Mouse (Mus musculus): Measurements from ENCODE around the gene Acyp1. TPM values are rescaled to one million over a fixed set of nuclear protein-coding genes. Genes with fewer than 3 reads are reported as not detected.
A peak's percentile ranks its signal among the peaks of the same experiment; 100 is the strongest.

The Acyp1 gene
- polyA plus RNA-seq, 1 experiment from 2014 or later: 71.1 TPM

DNA sequence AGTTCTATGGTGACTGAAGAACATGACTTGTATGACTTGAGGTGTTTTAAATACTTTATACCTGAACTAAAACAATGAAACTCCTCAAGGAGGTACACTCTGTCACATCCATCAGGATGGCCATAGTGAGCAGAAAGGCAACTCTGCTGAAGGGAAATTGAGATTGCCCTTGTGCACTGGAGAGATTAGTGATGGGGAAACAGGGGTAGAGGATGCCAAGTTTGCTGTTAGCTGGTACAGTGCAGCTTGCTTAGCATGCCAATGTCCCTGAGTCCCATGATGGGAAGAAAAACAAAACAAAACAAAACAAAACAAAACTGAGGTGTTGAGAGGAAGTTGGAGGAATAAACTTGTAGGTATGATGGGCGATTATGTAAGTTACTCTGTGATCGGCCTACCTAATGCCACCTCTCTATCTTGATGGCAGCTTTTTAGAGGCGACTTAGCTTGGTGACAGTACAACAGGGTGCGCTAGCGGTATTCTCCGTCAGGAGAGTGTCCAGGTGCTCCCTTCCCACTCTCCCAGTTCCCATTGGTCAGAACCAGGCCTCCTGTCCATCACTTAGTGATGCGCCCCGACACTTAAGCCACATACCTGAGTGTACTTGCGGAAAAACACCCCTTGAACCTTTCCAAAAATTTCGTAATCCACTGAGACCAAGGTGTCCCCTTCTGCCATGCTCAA lies 8.7 kb downstream of the Acyp1 start:
- ATAC-seq (replicated peaks; ENCODE audit: extremely low read depth, insufficient read depth, low FRiP score): peak; percentile 39; the same call in 1 of the 2 replicates
- H3K9ac ChIP-seq (ENCODE audit: low read length): peak overlapping the region; percentile 88
- H3K4me1 ChIP-seq (ENCODE audit: control insufficient read depth, insufficient read depth, low read length): peaks cover 3% of the 10 kb centered on the region
- H3K36me3 ChIP-seq (ENCODE audit: control insufficient read depth, insufficient read depth): peaks cover 6% of the 10 kb centered on the region
- H3K9me3 ChIP-seq (replicated peaks; ENCODE audit: control insufficient read depth, low read length): peaks cover 2% of the 10 kb centered on the region
- peak overlapping the region; percentile 75 for H3K4me2 ChIP-seq (ENCODE audit: low read depth, low read length)
- H3K4me3 ChIP-seq (ENCODE audit: low read length): peak overlapping the region; percentile 74
- H3K27ac ChIP-seq (ENCODE audit: low read length): peak overlapping the region; percentile 76
- 4% methylated on average over 10 of the region's 10 CpGs for WGBS
- no peaks in the 10 kb centered on the region for H3K27me3 ChIP-seq (ENCODE audit: control insufficient read depth, insufficient read depth, low read length)

DNA sequence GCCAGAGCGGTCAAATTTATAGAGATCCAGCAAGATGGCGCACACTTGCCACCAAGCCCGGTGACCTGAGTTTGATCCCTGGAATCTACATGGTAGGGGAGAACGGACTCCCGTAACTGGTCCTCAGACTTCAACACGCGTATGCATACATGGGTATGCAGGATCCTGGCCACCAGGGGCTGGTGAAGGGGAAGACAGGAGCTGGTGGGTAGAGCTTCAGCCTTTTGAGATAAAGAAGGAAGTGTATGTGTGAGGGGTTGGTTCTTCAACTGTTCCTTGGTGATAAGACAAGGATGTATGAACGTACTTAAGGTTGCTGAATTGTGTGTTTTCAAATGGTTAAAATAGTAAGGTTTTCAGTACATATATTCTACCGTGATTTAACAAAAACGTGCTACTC lies 9.3 kb downstream of the Acyp1 start:
- WGBS: 92% methylated on average over 10 of the region's 10 CpGs
- Histone ChIP-seq H3K9me3 (replicated peaks; ENCODE audit: control insufficient read depth, low read length) (peaks cover 3% of the 10 kb centered on the region), H3K9ac (ENCODE audit: low read length) (no peak overlapping the region), H3K4me3 (ENCODE audit: low read length) (no peak overlapping the region), H3K36me3 (ENCODE audit: control insufficient read depth, insufficient read depth) (peaks cover 7% of the 10 kb centered on the region), H3K4me2 (ENCODE audit: low read depth, low read length) (no peak overlapping the region), H3K27me3 (ENCODE audit: control insufficient read depth, insufficient read depth, low read length) (no peaks in the 10 kb centered on the region), H3K27ac (ENCODE audit: low read length) (no peak overlapping the region), H3K4me1 (ENCODE audit: control insufficient read depth, insufficient read depth, low read length) (peaks cover 3% of the 10 kb centered on the region)
- ATAC-seq (replicated peaks; ENCODE audit: extremely low read depth, insufficient read depth, low FRiP score): no peak

DNA sequence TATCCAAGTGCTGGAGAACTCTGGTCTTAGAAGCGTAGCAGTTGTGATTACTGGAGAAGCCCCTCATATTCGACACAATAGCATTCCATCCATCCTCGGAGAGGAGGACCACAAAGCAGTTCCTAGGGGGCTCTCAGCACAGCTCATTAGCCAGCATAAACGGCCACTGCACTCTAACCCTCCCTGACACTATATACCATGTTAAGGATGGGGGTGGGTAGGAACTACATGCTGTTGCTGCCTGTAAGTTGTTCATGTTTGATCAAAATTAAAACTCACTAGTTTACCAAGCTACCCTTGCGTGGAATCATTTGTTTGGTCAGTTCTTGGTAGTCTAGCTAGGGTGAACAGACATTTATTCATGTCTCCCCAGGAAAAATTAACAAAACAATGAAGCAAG lies 12.0 kb downstream of the Acyp1 start:
- Histone ChIP-seq H3K9ac (ENCODE audit: low read length) (no peak overlapping the region), H3K4me1 (ENCODE audit: control insufficient read depth, insufficient read depth, low read length) (peaks cover 3% of the 10 kb centered on the region), H3K27ac (ENCODE audit: low read length) (no peak overlapping the region), H3K4me3 (ENCODE audit: low read length) (no peak overlapping the region), H3K4me2 (ENCODE audit: low read depth, low read length) (no peak overlapping the region), H3K36me3 (ENCODE audit: control insufficient read depth, insufficient read depth) (peaks cover 7% of the 10 kb centered on the region), H3K9me3 (replicated peaks; ENCODE audit: control insufficient read depth, low read length) (peaks cover 3% of the 10 kb centered on the region), H3K27me3 (ENCODE audit: control insufficient read depth, insufficient read depth, low read length) (no peaks in the 10 kb centered on the region)
- 81% methylated on average over 5 of the region's 5 CpGs for WGBS
- no peak for ATAC-seq (replicated peaks; ENCODE audit: extremely low read depth, insufficient read depth, low FRiP score)

GRCm38 (mm10) chr12:85273508-85273907 lies 14.7 kb downstream of the Acyp1 start:
- Histone ChIP-seq H3K27ac (ENCODE audit: low read length) (no peak overlapping the region), H3K4me2 (ENCODE audit: low read depth, low read length) (no peak overlapping the region), H3K27me3 (ENCODE audit: control insufficient read depth, insufficient read depth, low read length) (no peaks in the 10 kb centered on the region), H3K4me3 (ENCODE audit: low read length) (no peak overlapping the region), H3K4me1 (ENCODE audit: control insufficient read depth, insufficient read depth, low read length) (peaks cover 4% of the 10 kb centered on the region; the same call in 1 of the 2 replicates), H3K9ac (ENCODE audit: low read length) (no peak overlapping the region), H3K9me3 (replicated peaks; ENCODE audit: control insufficient read depth, low read length) (peaks cover 3% of the 10 kb centered on the region), H3K36me3 (ENCODE audit: control insufficient read depth, insufficient read depth) (peaks cover 7% of the 10 kb centered on the region)
- ATAC-seq (replicated peaks; ENCODE audit: extremely low read depth, insufficient read depth, low FRiP score): no peak
- 50% methylated on average over 10 of the region's 10 CpGs for WGBS

GRCm38 (mm10) chr12:85271843-85272206 lies 16.4 kb downstream of the Acyp1 start:
- Histone ChIP-seq H3K4me1 (ENCODE audit: control insufficient read depth, insufficient read depth, low read length) (peaks cover 4% of the 10 kb centered on the region; the same call in 1 of the 2 replicates), H3K9ac (ENCODE audit: low read length) (no peak overlapping the region), H3K27me3 (ENCODE audit: control insufficient read depth, insufficient read depth, low read length) (no peaks in the 10 kb centered on the region), H3K27ac (ENCODE audit: low read length) (no peak overlapping the region), H3K36me3 (ENCODE audit: control insufficient read depth, insufficient read depth) (peaks cover 10% of the 10 kb centered on the region), H3K9me3 (replicated peaks; ENCODE audit: control insufficient read depth, low read length) (peaks cover 3% of the 10 kb centered on the region), H3K4me2 (ENCODE audit: low read depth, low read length) (no peak overlapping the region), H3K4me3 (ENCODE audit: low read length) (no peak overlapping the region)
- no peak for ATAC-seq (replicated peaks; ENCODE audit: extremely low read depth, insufficient read depth, low FRiP score)
- 59% methylated on average over 4 of the region's 4 CpGs for WGBS

- Histone ChIP-seq H3K4me2 (ENCODE audit: low read depth, low read length) (no peak overlapping the region), H3K9me3 (replicated peaks; ENCODE audit: control insufficient read depth, low read length) (peaks cover 3% of the 10 kb centered on the region), H3K4me3 (ENCODE audit: low read length) (no peak overlapping the region), H3K4me1 (ENCODE audit: control insufficient read depth, insufficient read depth, low read length) (peaks cover 4% of the 10 kb centered on the region; the same call in 1 of the 2 replicates), H3K9ac (ENCODE audit: low read length) (no peak overlapping the region), H3K27ac (ENCODE audit: low read length) (no peak overlapping the region), H3K36me3 (ENCODE audit: control insufficient read depth, insufficient read depth) (peaks cover 10% of the 10 kb centered on the region), H3K27me3 (ENCODE audit: control insufficient read depth, insufficient read depth, low read length) (no peaks in the 10 kb centered on the region)
- WGBS: 62% methylated on average over 7 of the region's 7 CpGs
- ATAC-seq (replicated peaks; ENCODE audit: extremely low read depth, insufficient read depth, low FRiP score): no peak
Measured at GRCm38 (mm10) chr12:85271132-85271842, 17.0 kb downstream of the Acyp1 start.

- Histone ChIP-seq H3K4me2 (ENCODE audit: low read depth, low read length) (peak within 1 kb of the TSS; percentile 77), H3K4me1 (ENCODE audit: control insufficient read depth, insufficient read depth, low read length) (peaks cover 4% of the 10 kb centered on the region; the same call in 1 of the 2 replicates), H3K36me3 (ENCODE audit: control insufficient read depth, insufficient read depth) (peaks cover 10% of the 10 kb centered on the region), H3K4me3 (ENCODE audit: low read length) (peak within 1 kb of the TSS; percentile 79), H3K9ac (ENCODE audit: low read length) (peak within 1 kb of the TSS; percentile 84), H3K27ac (ENCODE audit: low read length) (peak within 1 kb of the TSS; percentile 68), H3K9me3 (replicated peaks; ENCODE audit: control insufficient read depth, low read length) (peaks cover 3% of the 10 kb centered on the region), H3K27me3 (ENCODE audit: control insufficient read depth, insufficient read depth, low read length) (no peaks in the 10 kb centered on the region)
- under 1% methylated on average over 35 of the region's 35 CpGs for WGBS
- peak; percentile 82 for ATAC-seq (replicated peaks; ENCODE audit: extremely low read depth, insufficient read depth, low FRiP score)
Measured at GRCm38 (mm10) chr12:85270319-85270718, 17.9 kb downstream of the Acyp1 start, which contains the start of gene Mlh3. Gene Mlh3, minus strand, starts transcription at chr12:85270599.

- no peaks in the 10 kb centered on the region for H3K27me3 ChIP-seq (ENCODE audit: control insufficient read depth, insufficient read depth, low read length)
- no peak for ATAC-seq (replicated peaks; ENCODE audit: extremely low read depth, insufficient read depth, low FRiP score)
- peaks cover 8% of the 10 kb centered on the region for H3K4me1 ChIP-seq (ENCODE audit: control insufficient read depth, insufficient read depth, low read length)
- H3K36me3 ChIP-seq (ENCODE audit: control insufficient read depth, insufficient read depth): peaks cover 7% of the 10 kb centered on the region
- peak overlapping the region; percentile 79 for H3K4me3 ChIP-seq (ENCODE audit: low read length)
- 54% methylated on average over 3 of the region's 3 CpGs for WGBS
- peak overlapping the region; percentile 77 for H3K4me2 ChIP-seq (ENCODE audit: low read depth, low read length)
- peaks cover 3% of the 10 kb centered on the region for H3K9me3 ChIP-seq (replicated peaks; ENCODE audit: control insufficient read depth, low read length)
- H3K9ac ChIP-seq (ENCODE audit: low read length): peak overlapping the region; percentile 84
- H3K27ac ChIP-seq (ENCODE audit: low read length): peak overlapping the region; percentile 68
Measured at GRCm38 (mm10) chr12:85269821-85270220, 18.4 kb downstream of the Acyp1 start.

- peaks cover 3% of the 10 kb centered on the region for H3K36me3 ChIP-seq (ENCODE audit: control insufficient read depth, insufficient read depth)
- no peak for ATAC-seq (replicated peaks; ENCODE audit: extremely low read depth, insufficient read depth, low FRiP score)
- no peak overlapping the region for H3K27ac ChIP-seq (ENCODE audit: low read length)
- no peaks in the 10 kb centered on the region for H3K9me3 ChIP-seq (replicated peaks; ENCODE audit: control insufficient read depth, low read length)
- no peak overlapping the region for H3K4me2 ChIP-seq (ENCODE audit: low read depth, low read length)
- no peak overlapping the region for H3K9ac ChIP-seq (ENCODE audit: low read length)
- 76% methylated on average over 3 of the region's 3 CpGs for WGBS
- H3K4me1 ChIP-seq (ENCODE audit: control insufficient read depth, insufficient read depth, low read length): peaks cover 8% of the 10 kb centered on the region
- no peaks in the 10 kb centered on the region for H3K27me3 ChIP-seq (ENCODE audit: control insufficient read depth, insufficient read depth, low read length)
- H3K4me3 ChIP-seq (ENCODE audit: low read length): no peak overlapping the region
Measured at GRCm38 (mm10) chr12:85266248-85266647, 22.0 kb downstream of the Acyp1 start.
